Mouse (Mus musculus) liver, adult (tissue): ENCODE measurements around the gene Rpa1.

Source experiments
- GATA4 ChIP-seq: IDR thresholded peaks from 2 replicates; pipeline ENCODE4 v1.6.1; 2014; ENCODE audit warnings: mild to moderate bottlenecking, low read length; ENCODE audit not compliant: insufficient replicate concordance

Rpa1 gene

DNA sequence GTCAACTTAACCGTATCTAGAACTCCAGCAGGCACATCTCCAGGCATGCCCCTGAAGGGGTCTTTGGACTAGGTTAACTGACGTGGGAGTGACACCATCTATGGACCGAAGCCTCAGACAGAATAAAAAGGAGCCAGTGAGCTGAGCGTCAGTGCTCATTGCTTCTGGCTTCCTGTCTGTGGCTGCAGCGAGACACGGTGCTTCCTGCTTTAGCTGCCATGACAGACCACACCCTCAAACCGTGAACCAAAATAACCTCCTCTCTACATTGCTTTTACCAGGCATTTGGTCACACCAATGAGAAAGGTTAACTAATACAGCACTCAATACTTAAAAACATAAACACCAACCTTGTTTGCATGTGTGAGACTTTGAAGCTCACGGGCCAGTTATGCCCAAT lies 11.4 kb downstream of the Rpa1 start:
- TF ChIP-seq GATA4: no peak

DNA sequence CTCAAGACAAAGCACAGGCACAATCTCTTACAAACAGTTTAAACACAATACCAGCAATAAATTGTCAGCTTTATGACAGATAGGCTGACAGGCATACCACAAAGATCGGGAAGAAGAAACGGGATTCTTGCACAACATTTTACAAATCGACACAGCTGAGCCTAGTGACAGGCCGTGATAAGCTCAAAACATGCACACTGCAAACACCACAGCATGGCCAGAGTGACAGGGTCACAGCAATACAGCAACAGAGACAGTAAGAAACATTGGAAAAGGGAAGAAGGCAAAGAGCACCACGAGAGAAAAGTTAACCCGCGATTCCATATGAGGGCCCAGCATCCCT lies 22.2 kb downstream of the Rpa1 start:
- TF ChIP-seq GATA4: no peak

DNA sequence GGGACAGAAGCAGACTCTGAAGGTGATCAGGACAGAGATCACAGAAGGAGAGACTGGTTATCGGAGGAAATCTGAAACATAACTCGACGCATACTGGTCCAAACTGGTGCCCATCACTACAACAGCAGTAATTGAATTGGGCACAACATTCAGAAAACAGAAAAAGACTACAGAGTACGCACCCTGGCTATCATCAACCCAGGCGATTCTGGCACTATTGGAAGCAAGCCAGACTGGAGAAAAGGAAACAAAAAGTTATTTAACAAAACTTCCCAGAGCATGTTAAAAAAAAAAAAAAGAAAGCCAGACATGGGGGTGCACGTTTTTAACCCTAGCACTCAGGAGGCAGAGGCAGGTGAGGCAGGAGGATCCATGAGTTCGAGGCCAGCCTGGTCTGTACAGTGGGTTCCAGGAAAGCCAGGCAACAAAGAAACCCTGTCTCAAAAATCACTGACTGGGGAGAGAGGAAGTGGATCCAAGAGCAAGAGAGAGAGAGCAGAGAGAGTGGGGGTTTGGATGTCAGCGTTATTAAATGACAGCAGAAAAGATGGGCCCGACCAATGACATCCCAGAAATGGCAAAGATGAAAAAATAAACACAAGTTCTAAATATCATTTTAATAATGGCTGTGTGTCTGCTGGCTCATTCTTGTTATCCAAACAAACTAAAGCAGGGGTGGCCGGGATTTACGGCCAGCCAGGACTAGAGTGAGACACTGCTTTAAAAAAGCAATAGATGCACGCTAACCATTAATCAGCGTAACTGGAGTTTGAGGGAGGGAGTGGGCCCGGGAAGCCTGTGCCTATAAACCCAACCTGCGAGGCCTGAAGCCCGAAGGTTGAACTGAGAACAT lies 22.8 kb downstream of the Rpa1 start:
- TF ChIP-seq GATA4: no peak

DNA sequence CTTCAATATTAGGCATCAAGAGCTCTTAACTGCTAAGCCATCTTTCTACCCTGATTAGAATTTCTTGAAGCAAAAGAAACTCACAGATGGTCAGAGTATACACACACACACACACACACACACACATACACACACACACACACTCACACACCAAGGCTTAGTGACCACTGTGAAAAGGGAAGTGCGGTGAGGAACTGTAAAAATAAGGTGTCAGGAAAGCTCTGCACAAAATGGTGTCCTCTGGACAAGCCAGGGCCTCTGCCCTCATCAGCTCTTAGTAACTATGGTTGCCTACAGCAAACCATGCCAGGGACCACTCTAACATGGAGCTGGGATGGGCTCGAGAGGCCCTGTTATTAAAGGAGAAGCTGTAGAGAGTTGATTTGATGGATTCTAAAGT lies 23.7 kb downstream of the Rpa1 start:
- no peak for TF ChIP-seq GATA4

DNA sequence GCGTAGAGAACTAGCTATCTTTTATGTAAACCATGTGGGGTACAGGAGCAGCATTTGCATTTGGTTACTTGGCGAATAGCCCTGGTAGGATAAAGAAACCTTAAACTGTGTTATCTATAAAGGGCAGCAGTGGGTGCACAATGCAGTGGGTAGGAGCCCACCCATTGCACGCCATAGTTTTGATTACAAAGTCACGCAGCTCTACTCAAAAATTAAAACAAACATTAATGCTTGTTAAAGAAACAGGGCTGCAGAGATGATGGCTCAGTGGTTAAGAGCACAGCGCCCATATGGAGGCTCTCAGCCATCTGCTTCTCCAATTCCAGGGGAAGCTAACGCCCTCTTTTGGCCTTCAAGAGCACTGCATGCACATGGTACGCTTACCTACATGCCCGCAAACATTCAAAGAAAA lies 24.8 kb downstream of the Rpa1 start:
- no peak for TF ChIP-seq GATA4

DNA sequence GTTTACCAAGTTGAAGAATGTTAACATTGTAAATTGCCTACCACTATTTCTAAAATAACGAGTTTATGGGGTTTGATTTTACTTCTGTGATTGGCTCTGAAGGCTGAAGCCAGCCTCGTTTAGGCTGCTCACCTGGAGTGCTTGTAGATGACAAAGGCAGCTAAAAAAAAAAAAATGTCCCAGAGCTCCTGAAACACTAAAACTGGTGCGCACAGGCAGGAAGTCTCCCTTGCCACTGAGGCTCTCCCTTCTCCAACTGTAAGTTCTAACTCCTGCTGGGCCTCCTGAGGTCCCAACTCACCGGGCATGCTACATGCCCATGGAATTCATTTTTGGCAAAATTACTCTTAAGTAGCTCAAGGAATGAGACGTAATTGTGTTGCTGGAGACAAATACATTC lies 28.9 kb downstream of the Rpa1 start:
- TF ChIP-seq GATA4: no peak

DNA sequence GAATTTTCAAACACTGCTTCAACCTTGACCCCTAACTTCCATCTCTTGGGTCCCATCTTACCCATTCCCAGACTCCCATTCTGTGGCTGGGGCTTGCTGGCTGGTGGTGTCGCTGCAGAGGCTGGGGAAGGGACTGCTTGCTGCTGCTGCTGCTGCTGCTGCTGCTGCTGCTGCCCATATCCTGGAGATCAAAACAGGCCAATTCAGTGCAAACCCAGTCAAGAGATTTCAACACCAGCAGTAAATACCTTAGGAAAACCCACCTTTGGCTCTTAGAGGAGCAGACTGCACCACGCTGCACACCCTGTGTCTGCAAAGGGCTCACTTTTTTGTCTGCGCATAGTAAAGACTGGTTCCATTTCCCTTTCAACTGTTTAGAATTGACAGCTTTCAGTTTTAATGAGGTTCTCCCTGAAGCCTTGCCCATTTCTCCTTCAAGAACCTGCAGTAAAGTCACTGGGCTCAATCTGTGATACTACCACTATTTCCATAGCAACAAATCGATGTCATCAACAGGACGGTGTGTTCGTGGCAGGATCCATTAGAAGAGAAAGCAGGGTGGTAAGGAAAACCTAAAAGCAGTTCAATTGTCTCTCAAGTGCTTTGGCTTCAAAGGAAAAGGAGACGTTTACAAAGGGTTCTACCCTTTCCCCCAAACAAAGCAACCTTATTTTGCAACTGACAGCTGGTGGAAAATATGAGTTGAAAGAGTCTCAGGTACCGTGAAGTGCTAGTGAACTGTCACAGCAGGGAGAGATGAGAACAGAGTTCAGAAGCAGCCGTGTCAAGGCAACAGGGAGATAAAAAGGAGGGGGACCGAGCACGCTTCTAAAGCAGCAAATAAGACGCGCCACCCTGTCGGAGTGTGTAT lies 29.5 kb downstream of the Rpa1 start:
- TF ChIP-seq GATA4: no peak

DNA sequence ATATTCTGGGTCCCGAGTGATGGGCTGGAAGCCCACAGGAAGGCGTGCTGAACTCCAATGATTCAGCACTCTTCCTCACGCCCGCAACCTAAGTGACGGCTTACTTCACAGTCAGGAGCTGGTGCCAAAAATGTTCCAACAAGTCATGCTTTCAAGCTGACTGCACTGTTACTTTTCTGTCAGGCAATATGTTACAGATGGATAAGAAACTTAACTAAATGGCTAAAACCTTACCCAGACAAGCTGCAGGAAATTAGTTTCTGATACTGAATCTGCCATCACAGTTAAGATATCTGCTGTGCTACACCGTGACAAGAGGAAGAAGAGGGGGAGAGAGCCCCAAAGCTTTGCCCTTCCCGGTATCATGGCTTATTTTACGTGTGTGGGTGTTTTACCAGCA lies 34.3 kb downstream of the Rpa1 start:
- TF ChIP-seq GATA4: no peak

DNA sequence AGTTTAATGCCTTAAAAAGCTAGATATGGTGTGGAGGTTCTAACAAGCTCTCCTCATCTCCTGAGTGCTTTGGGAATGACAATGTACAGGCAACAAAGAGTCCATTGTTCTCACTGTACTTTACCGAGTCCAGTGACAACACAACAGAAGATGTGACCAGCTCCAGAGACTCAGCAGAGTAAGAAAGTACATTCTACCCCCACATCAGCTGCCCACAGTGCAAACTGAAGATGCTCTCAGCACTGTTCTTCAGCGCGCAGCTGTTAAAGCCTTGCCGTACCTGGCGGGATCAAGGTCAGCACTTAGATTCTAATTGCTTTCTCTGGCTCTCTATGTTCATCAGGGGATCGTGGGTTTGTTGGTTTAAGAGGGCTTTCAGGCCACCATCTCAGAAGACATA lies 36.4 kb downstream of the Rpa1 start:
- TF ChIP-seq GATA4: no peak

DNA sequence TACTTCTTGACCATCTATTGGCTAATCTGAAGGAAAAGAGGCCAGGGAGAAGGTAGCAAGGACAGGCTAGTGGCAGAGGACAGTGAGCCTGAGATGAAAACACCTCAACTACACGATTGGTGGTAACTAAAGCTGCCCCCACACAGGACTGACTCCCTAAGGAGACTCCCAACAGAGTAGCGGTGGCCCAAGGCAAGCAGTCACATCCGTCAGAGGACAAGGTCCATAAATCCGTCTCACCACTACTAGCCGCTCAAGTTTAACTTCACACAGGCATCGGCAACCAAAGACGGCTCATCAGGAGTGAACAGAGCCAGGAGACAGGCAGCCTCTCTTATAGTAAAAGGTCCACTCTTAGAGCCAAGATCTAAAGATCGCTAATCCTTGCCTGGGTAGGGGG lies 37.3 kb downstream of the Rpa1 start:
- no peak for TF ChIP-seq GATA4

DNA sequence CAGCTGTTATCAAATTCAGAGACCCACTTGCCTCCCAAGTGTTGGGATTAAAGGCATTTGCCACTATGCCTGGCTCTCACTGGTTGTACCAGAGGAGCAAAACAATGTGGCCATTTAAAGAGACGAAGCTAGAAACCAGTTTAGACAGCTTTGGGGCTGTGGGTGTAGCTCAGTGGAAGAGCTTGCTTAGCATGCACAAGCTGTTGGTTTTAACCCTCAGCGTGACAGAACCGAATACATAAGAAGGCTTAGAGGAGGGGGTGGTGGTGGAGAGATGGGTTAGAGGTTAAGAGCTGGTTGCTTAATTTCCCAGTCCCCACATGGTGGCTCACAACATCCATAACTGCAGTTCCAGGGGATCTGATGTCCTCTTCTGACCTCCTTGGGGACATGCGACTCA lies 39.5 kb downstream of the Rpa1 start:
- no peak for TF ChIP-seq GATA4

DNA sequence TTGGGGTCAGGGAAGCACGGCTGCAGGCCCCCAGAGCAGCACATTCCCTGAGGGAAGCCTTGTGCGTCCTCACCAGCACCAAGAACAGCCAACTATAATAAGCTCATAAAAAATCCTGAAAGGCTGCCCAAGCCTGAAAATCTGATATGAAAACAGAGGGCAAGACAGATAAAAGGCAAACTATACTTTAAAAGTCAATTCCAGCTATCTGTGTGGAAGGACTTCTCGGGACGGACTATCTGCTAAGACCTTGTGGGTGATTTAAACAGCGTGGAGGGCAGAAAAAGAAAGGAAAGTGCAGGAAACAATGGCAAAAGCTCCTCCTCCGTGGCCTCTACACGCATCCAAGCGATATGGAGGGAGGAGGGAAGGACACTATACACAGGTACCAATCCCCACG lies 43.3 kb downstream of the Rpa1 start:
- TF ChIP-seq GATA4: no peak

DNA sequence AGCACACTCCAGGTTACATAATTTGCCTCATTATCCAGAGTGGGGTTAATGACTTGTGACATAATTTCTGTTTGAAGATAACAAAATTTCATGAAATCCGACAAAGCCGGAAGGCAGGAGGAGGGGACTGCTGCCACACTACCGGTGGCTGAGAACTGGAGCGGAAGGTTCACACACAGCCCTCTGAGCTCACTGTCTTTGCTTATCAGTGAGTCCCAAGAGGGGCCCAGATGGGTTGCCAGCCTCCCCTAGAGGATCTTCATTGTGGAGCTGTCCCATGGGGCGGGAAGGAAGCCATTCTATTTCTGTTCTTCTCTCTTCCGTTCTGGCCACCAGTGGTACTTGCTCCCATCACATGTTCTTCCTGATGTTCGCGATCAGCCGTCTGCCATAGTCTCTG lies 47.2 kb downstream of the Rpa1 start:
- TF ChIP-seq GATA4: peak; percentile 72; the same call in 1 of the 2 replicates

DNA sequence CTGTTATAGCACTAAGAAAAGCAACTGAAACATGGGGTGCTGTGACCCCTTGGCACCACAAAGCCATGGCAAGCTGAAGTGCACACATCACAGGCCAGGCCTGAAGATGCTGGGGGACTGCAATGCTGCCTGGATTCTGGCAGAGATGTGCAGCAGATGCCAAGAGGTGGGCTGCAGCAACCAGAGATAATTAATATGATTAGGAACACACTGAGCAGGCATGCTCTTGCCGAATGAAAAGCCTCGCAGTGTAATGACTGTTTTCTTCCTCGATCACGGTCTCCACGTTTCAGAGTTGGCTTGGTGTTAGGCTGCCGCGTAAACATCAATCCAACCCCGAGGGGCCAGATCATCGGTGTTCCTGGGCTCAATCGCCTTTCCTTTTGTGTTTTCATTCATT lies 48.3 kb downstream of the Rpa1 start:
- no peak for TF ChIP-seq GATA4

DNA sequence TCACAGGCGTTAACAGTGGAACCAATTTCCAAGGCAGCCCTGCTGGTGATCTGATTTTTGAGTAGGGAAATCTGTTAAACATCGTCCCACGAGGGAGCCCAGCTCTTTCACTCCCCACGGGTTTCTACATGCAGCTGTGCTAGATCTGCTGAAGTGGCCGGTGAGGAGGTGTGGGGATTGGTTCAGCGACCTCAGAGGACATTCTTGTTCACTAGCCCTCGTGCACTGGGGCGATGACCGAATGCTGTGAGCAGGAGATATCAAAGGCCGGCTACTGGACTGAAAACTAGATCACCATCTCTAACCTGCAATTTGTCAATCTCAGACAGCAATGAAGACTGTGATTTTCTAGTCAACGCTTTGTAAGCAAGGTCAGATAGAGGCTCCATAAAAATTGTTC lies 49.6 kb downstream of the Rpa1 start:
- no peak for TF ChIP-seq GATA4

DNA sequence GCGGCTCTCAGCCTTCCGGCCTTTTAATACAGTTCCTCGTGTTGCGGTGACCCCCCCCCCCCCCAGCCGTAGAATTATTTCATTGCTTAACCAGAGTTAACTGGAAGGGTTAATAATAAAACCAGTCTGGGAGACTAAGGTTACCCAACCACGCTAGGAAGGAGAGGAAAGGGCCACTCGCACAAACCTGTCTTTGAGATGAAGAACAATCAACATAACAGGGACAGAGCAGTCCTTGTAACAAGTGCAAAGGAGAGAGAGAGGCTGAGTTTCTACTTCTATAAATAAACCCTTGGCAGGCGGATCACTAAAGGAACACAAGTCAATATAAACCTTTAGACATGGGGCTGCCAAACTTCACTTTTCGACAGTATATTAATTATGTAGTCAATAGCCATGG lies 50.5 kb downstream of the Rpa1 start:
- no peak for TF ChIP-seq GATA4

DNA sequence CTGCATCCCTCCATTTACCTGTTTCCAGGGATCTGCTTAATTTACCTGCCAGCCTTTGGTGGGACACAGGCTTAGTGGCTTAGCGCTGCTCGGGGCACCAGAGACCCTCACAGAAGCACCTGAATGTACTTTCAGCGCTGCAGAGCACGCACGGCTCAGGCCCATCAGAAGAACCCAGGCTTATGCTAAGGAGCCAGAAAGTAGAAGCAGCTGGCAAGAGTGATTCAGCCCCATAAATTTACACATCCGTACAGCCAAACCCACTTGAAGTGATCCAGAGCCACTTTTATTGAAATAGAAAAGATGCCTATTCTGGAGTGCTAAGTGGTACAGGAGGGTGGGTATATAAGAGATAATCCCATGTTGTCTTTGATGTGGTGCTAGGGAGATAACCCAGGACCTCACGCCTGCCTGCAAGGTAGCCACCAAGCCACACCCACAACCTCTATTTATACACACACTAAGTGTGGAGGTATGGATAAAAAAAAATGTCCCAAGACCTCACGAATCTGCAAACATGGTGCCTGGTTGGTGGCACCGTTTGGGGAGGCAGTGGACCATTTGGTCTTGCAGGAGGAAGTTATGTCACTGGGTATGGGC lies 51.6 kb downstream of the Rpa1 start:
- TF ChIP-seq GATA4: no peak

DNA sequence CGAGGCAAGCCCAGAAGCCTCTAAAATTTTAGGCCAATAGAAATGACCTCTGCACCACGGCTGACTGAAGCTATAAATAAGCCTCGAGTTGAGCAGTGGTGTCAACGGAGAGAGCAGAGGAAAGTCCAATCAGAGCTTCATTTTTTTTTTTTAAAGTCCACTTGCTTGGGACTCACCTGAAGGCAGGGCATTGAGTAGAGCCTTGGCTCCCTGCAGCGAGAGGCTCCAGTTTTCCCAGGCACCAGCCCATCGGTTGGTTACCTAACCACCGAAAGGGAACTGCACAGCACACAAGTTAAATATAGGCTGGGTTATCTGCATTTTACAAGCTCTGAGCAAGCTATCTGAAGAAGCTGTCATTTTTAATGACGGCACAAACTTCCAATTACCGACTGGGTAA lies 53.3 kb downstream of the Rpa1 start:
- no peak for TF ChIP-seq GATA4
